Mouse (Mus musculus) small intestine, adult 10 weeks (tissue): ENCODE results near the gene Nxf2. TPM values are rescaled to one million over a fixed set of nuclear protein-coding genes. Genes with fewer than 3 reads are reported as not detected.

ENCODE experiments used
- polyA plus RNA-seq: library from polyadenylated mRNA; stranded (reverse); fragments of 350-450 nt; fragmentation: Illumina TruSeq; extraction: RNeasy Lipid Tissue Mini Kit (QIAGEN cat#74804); gene quantifications from one replicate; pipeline ENCODE4 v1.2.3, GENCODE M21; 2014; ENCODE audit warnings: low replicate concordance

Nxf2 gene
- not detected for polyA plus RNA-seq

DNA sequence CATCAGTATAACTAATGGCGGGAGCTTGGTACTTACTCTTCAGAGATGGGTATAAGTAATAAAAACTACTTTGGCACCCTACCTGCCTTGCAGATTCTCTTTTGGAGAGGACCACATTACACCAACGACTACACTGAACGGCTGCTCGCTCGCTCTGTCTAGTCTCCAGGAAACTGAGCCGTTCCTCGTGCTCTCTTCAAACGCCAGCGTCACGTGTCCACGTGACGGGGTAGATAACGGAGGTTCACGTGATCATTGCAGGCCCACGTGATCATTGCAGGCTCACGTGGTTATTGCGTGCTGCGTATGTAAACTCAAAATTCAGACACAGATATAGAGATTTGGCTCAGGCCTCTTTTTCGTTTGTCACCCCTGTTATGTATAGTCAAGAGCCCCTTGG is at the start of gene Nxf2:
Gene Nxf2 (minus strand): TSS at position 209 of the 400 bp plus-strand sequence.

GRCm38 (mm10) chrX:135008720-135009470 is 44.3 kb upstream of the Nxf2 start, which contains the start of gene Zmat1:
TSS of gene Zmat1 (minus strand) at chrX:135009209.

Other genes with a start within 250 kb of the Nxf2 start
- gene Armcx1, start 246.8 kb downstream of the Nxf2 start, polyA plus RNA-seq = 9.7 TPM
- not detected for gene Armcx6, start 213.3 kb downstream of the Nxf2 start, polyA plus RNA-seq
- 21.5 TPM for gene Armcx3, start 208.2 kb downstream of the Nxf2 start, polyA plus RNA-seq
- gene Armcx2, start 155.5 kb downstream of the Nxf2 start, polyA plus RNA-seq = 8.4 TPM
- 7.5 TPM for gene Zmat1, start 44.5 kb upstream of the Nxf2 start, polyA plus RNA-seq
- gene Gm15023, start 212.9 kb upstream of the Nxf2 start, polyA plus RNA-seq = not detected
- not detected for gene Tceal6, start 245.9 kb upstream of the Nxf2 start, polyA plus RNA-seq